Mouse (Mus musculus) gastrocnemius, adult 18-20 months (tissue): ENCODE results near the gene Ehd4. TPM values are rescaled to one million over a fixed set of nuclear protein-coding genes. Genes with fewer than 3 reads are reported as not detected.

Experiments
- total RNA-seq, 2 experiments: library from RNA; stranded (reverse); gene quantifications; 2 replicates each; pipeline ENCODE4 v1.2.3; 2021

Ehd4 gene
- total RNA-seq, 2 experiments from 2014 or later, result 27.1 to 31.2 TPM

Other genes with a start within 250 kb of the Ehd4 start
- 1 to 10 TPM; 6.0 to 6.2 TPM for gene Mapkbp1, start 181.9 kb downstream of the Ehd4 start, total RNA-seq
- gene Jmjd7, start 127.1 kb downstream of the Ehd4 start, total RNA-seq, result 1 to 10 TPM; 2.4 to 3.0 TPM
- under 1 TPM; 0.41 to 0.52 TPM for gene Gm28042, start 127.1 kb downstream of the Ehd4 start, total RNA-seq
- gene Pla2g4b, start 121.2 kb downstream of the Ehd4 start, total RNA-seq, result 1 to 10 TPM in 1 of 2 experiments, under 1 TPM in 1; 0.45 to 1.2 TPM
- gene Pla2g4e, start 90.7 kb upstream of the Ehd4 start, total RNA-seq, result 10 to 100 TPM; 26.2 to 27.0 TPM
- gene Pla2g4d, start 134.6 kb upstream of the Ehd4 start, total RNA-seq, result not detected
- not detected for gene Pla2g4f, start 159.6 kb upstream of the Ehd4 start, total RNA-seq
- gene Vps39, start 198.5 kb upstream of the Ehd4 start, total RNA-seq, result 10 to 100 TPM; 18.5 to 23.3 TPM
- gene Ganc, start 249.3 kb upstream of the Ehd4 start, total RNA-seq, result 10 to 100 TPM; 30.2 to 36.5 TPM
- 10 to 100 TPM; 33.6 to 35.1 TPM for gene Tmem87a, start 249.5 kb upstream of the Ehd4 start, total RNA-seq